ENCODE assay signal across 22 mouse cellular contexts in the genomic region with DNA sequence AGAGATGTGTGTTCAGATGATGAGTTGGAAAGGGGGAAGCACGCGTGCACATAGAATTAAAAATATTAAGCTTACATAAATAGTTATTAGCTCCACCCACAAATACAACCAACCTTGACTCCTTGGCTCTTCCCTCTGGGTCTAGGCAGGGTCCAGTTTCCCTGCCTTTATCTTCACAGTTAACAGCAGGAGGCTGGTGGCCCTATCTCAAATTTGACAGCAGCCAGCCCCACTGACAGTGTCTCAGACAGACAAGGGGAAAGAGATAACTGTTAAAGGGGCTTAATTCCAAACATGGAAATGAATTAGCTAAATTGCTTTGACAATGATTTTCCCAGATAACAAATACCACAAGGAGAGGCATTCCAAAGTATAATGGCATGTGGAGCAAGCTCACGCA.
DNase-seq lines count a peak whose midpoint lies in the region; ATAC-seq and TF ChIP-seq lines count a peak whose summit lies in the region.
"Had no signal": no experiment of that assay in that cellular context is flagged by ENCODE, and none has a peak within 500 bp of the region (broad histone marks: within the 10 kb centered on the region; RNA-seq: fewer than 3 reads in every experiment).

No protein-coding gene starts in this region.

- no peak overlapping the region for H3K27ac ChIP-seq in intestine, embryonic 16.5 days (ENCODE audit: low read length)
- H3K27ac ChIP-seq in intestine, postnatal 0 days (ENCODE audit: low read depth, low read length) = no peak overlapping the region
- no peak overlapping the region for H3K27ac ChIP-seq in liver, embryonic 11.5 days (ENCODE audit: low read depth, low read length)
- H3K27ac ChIP-seq in left cerebral cortex, adult 2 months = no peak overlapping the region
- H3K27ac ChIP-seq: embryonic facial prominence, embryonic 13.5 days; hindbrain, postnatal 0 days; midbrain, embryonic 15.5 days had no signal

- no peak for TF ChIP-seq CTCF in intestine, postnatal 0 days (IDR thresholded peaks at IDR 0.05; ENCODE audit: low read depth)
- TF ChIP-seq CTCF in left cerebral cortex, adult 2 months (IDR thresholded peaks at IDR 0.05) = no peak

- WGBS in intestine, embryonic 16.5 days = 87% methylated on average over 3 of the region's 3 CpGs
- 87% methylated on average over 3 of the region's 3 CpGs for WGBS in intestine, postnatal 0 days
- 53% methylated on average over 3 of the region's 3 CpGs for WGBS in liver, embryonic 11.5 days

- DNase-seq in c-Kit-positive CD71-positive TER-119-negative erythroid progenitor cells, embryonic 14.5 days (ENCODE audit: low read depth) = peak; percentile 60
- no peak for DNase-seq in liver, embryonic 11.5 days (ENCODE audit: low spot score)
- no peak for DNase-seq in thymus, postnatal 0 days (ENCODE audit: low spot score)
- no peak for DNase-seq in cerebellum, adult 9-11 months
- no peak for DNase-seq in left cerebral cortex, adult 2 months (ENCODE audit: extremely low spot score in 1 of 2, low spot score in 2 of 2)
- DNase-seq: adrenal gland, postnatal 25 days; cerebellum, adult 9-10 months; forebrain, postnatal 0 days; kidney, adult 2 months; kidney, postnatal 36 days; left cerebral cortex, postnatal 4 days; lung, postnatal 14 days; retina, postnatal 1 day; thymus, postnatal 14 days had no signal

- no peak overlapping the region for H3K4me2 ChIP-seq in intestine, embryonic 16.5 days (ENCODE audit: low read depth, low read length)
- H3K4me2 ChIP-seq in intestine, postnatal 0 days (replicated peaks; ENCODE audit: low read depth) = no peak overlapping the region
- H3K4me2 ChIP-seq in liver, embryonic 11.5 days = no peak overlapping the region
- H3K4me2 ChIP-seq: embryonic facial prominence, embryonic 13.5 days; midbrain, embryonic 15.5 days had no signal

- H3K36me3 ChIP-seq in intestine, embryonic 16.5 days (ENCODE audit: control insufficient read depth, insufficient read depth, low read length) = no peaks in the 10 kb centered on the region
- H3K36me3 ChIP-seq in intestine, postnatal 0 days (ENCODE audit: control insufficient read depth, insufficient read depth) = no peaks in the 10 kb centered on the region
- H3K36me3 ChIP-seq in liver, embryonic 11.5 days (ENCODE audit: control insufficient read depth, insufficient read depth, low read length) = no peaks in the 10 kb centered on the region
- H3K36me3 ChIP-seq: embryonic facial prominence, embryonic 13.5 days; midbrain, embryonic 15.5 days had no signal

- H3K4me1 ChIP-seq in intestine, embryonic 16.5 days (ENCODE audit: control insufficient read depth, insufficient read depth, low read length) = no peaks in the 10 kb centered on the region
- no peaks in the 10 kb centered on the region for H3K4me1 ChIP-seq in intestine, postnatal 0 days (replicated peaks; ENCODE audit: control insufficient read depth, insufficient read depth, low read length)
- H3K4me1 ChIP-seq in liver, embryonic 11.5 days (replicated peaks; ENCODE audit: control insufficient read depth, insufficient read depth, low read length) = peaks cover 8% of the 10 kb centered on the region
- H3K4me1 ChIP-seq: embryonic facial prominence, embryonic 13.5 days; midbrain, embryonic 15.5 days had no signal

- H3K9ac ChIP-seq in intestine, embryonic 16.5 days (ENCODE audit: low read depth, low read length) = no peak overlapping the region
- H3K9ac ChIP-seq in intestine, postnatal 0 days (ENCODE audit: low read depth, low read length) = no peak overlapping the region
- H3K9ac ChIP-seq in liver, embryonic 11.5 days (ENCODE audit: low read depth, low read length) = no peak overlapping the region
- H3K9ac ChIP-seq: embryonic facial prominence, embryonic 13.5 days; forebrain, postnatal 0 days; midbrain, embryonic 15.5 days had no signal

- intact Hi-C loops in left cerebral cortex, adult 2 months (cut with DNase I) = no loop called here

- H3K9me3 ChIP-seq in intestine, embryonic 16.5 days (ENCODE audit: control insufficient read depth, low read length) = no peaks in the 10 kb centered on the region
- no peaks in the 10 kb centered on the region for H3K9me3 ChIP-seq in intestine, postnatal 0 days (ENCODE audit: control insufficient read depth)
- no peaks in the 10 kb centered on the region for H3K9me3 ChIP-seq in liver, embryonic 11.5 days (ENCODE audit: control insufficient read depth, low read length)
- H3K9me3 ChIP-seq: embryonic facial prominence, embryonic 13.5 days; megakaryocyte, embryonic 14.5 days; midbrain, embryonic 15.5 days had no signal

- ATAC-seq in intestine, embryonic 16.5 days = peak; percentile 70; the same call in 1 of the 2 replicates
- no peak for ATAC-seq in intestine, postnatal 0 days
- ATAC-seq in liver, embryonic 11.5 days (replicated peaks; ENCODE audit: low FRiP score) = peak; percentile 100
- peak; percentile 95 for ATAC-seq in megakaryocyte progenitor cell, adult 5-6 weeks (replicated peaks; ENCODE audit: poor library complexity)
- ATAC-seq: forebrain, postnatal 0 days; hindbrain, postnatal 0 days; midbrain, embryonic 15.5 days had no signal

- no peaks in the 10 kb centered on the region for H3K27me3 ChIP-seq in intestine, embryonic 16.5 days (replicated peaks; ENCODE audit: control insufficient read depth, insufficient read depth, low read length)
- H3K27me3 ChIP-seq in intestine, postnatal 0 days (replicated peaks; ENCODE audit: control insufficient read depth, insufficient read depth, low read length) = no peaks in the 10 kb centered on the region
- no peaks in the 10 kb centered on the region for H3K27me3 ChIP-seq in liver, embryonic 11.5 days (replicated peaks; ENCODE audit: control insufficient read depth, insufficient read depth, low read length)
- H3K27me3 ChIP-seq: CH12.LX; embryonic facial prominence, embryonic 13.5 days; megakaryocyte, embryonic 14.5 days; midbrain, embryonic 15.5 days had no signal

- H3K4me3 ChIP-seq in intestine, embryonic 16.5 days (ENCODE audit: low read length) = no peak overlapping the region
- no peak overlapping the region for H3K4me3 ChIP-seq in intestine, postnatal 0 days (ENCODE audit: low read depth, low read length)
- H3K4me3 ChIP-seq in liver, embryonic 11.5 days (ENCODE audit: low read depth, low read length) = no peak overlapping the region
- no peak overlapping the region for H3K4me3 ChIP-seq in left cerebral cortex, adult 2 months
- H3K4me3 ChIP-seq: embryonic facial prominence, embryonic 13.5 days; megakaryocyte, embryonic 14.5 days; midbrain, embryonic 15.5 days had no signal
